Mouse (Mus musculus) cerebellum, adult 2 months (tissue): ENCODE results near the gene Pepd.

ENCODE experiments used
- CTCF ChIP-seq: fragments of 200-500 bp; IDR thresholded peaks from 2 replicates; pipeline ENCODE4 v1.5.1; 2011; ENCODE audit warnings: low read depth, mild to moderate bottlenecking, control low read depth, low read length, moderate library complexity, borderline replicate concordance; ENCODE audit not compliant: insufficient read depth
- POLR2A ChIP-seq: fragments of 200-500 bp; IDR thresholded peaks from 2 replicates; pipeline ENCODE4 v1.6.1; 2011; ENCODE audit warnings: low read length, control low read depth, borderline replicate concordance; ENCODE audit not compliant: insufficient read depth

GRCm38 (mm10) chr7:34986575-34987150 lies 74.5 kb downstream of the Pepd start:
- TF ChIP-seq CTCF (no peak), POLR2A (no peak)
